Mouse (Mus musculus) B cell, adult 2 months (primary cell): ENCODE measurements around the gene Sdr42e1.

Experiments used
- DNase-seq, 2 experiments: peaks; one replicate each; pipeline ENCODE4 v3.0.0; 2022

Sdr42e1 gene

DNA sequence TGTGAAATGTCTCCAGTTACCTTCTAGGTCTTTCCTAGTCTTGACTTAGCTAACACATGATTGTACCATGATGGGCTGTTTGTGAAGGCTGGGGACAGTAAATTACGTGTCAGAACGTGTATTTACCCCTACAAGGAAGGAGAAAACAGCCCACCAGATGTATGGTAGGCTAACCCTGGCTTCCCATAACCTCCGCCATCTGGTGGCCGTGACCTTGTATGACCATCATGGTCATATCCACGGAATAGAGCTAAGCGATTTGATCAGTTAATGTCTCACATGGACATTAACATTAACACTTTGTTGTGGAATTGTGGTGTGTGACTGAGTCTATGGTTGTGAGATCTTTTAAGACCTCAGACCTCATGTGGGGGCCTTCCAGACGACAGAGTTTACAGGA is 14.5 kb downstream of the Sdr42e1 start:
- DNase-seq: no peak

- DNase-seq: no peak
Observed at GRCm38 (mm10) chr8:117652318-117652717, 21.2 kb downstream of the Sdr42e1 start.

GRCm38 (mm10) chr8:117646440-117646839 is 27.0 kb downstream of the Sdr42e1 start:
- no peak for DNase-seq

- DNase-seq: peak; percentile 58 to 60
Observed at GRCm38 (mm10) chr8:117646020-117646419, 27.5 kb downstream of the Sdr42e1 start.

GRCm38 (mm10) chr8:117645486-117645885 is 28.0 kb downstream of the Sdr42e1 start:
- DNase-seq: no peak

GRCm38 (mm10) chr8:117639631-117640030 is 33.9 kb downstream of the Sdr42e1 start:
- peak in 1 of 2 experiments; percentile 9 for DNase-seq

DNA sequence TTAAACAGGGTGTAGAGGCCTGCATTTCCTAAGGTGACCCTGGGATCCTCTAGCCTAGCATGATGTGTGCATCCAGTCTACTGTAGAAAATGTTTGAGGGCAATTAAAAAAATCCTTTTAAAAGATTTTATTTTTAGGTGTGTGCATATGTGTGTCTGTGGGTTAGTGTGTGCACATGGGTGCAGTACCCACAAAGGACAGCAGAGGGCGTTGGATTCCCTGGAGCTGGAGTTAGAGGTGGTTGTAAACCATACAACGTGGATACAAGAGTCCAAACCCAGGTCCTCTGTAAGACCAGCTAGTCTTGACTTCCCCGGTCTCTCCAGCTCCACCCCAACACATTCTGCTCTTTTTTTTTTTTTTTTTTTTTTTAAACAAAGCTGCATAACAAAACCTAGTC is 36.0 kb downstream of the Sdr42e1 start:
- peak; percentile 33 to 38 for DNase-seq

DNA sequence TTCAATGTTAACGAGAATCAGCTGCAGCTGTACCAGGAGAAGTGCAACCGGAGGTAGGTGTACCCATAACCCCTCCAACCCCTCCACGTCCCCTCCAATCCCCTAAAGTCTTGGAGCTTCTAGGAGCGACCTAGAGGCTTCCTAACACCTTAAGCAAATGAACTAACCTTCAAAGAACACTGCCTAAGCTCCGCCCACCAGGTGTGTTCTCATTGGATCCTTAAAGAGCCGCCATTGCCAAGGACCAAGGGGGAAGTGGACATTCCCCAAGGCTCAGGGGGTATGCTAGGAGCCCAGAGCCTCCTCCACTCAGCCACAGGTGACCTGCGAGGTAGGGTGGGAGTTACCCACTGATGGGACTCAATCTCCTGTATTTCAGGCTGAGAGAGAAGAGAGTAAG is 39.1 kb downstream of the Sdr42e1 start:
- DNase-seq: no peak

DNA sequence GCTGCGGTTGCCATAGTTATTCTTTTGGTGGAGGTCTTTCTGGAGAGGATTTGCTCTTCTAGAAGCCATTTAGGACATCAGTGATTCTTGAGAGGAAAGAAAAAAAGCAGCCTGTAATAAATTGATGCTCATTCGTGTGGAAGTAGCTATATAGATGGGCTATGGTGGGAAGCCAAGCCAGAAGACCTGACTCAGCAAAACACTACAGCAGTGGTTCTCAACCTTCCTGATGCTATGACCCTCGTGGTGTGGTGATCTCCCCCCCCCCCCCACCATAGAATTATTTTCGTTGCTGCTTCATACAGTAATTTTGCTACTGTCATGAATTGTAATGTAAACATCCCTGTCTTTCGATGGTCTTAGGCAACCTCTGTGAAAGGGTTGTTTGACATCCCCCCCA is 41.0 kb downstream of the Sdr42e1 start:
- no peak for DNase-seq

GRCm38 (mm10) chr8:117627096-117627495 is 46.4 kb downstream of the Sdr42e1 start:
- no peak for DNase-seq

- peak; percentile 66 to 72 for DNase-seq
Observed at GRCm38 (mm10) chr8:117626040-117626838, 47.2 kb downstream of the Sdr42e1 start.

GRCm38 (mm10) chr8:117612861-117613260 is 60.6 kb downstream of the Sdr42e1 start:
- DNase-seq: no peak
